Mouse (Mus musculus) left cerebral cortex, adult 18-20 months (tissue): ENCODE data around the gene Casp2. TPM values are rescaled to one million over a fixed set of nuclear protein-coding genes. Genes with fewer than 3 reads are reported as not detected.

Source experiments
- DNase-seq, 2 experiments: peaks; one replicate each; pipeline ENCODE4 v3.0.0; 2021 to 2022; ENCODE audit warnings: low spot score in 2 of 2, mixed read lengths in 1 of 2
- long read RNA-seq, 2 experiments: library from polyadenylated mRNA; stranded (forward); transcript quantifications; one replicate each; pipeline ENCODE4 v2.0.0; 2021
- total RNA-seq, 2 experiments: library from RNA; stranded (reverse); gene quantifications; 2 replicates each; pipeline ENCODE4 v1.2.3; 2021

Gene Casp2
- 10 to 100 TPM; 20.6 to 22.3 TPM for total RNA-seq
- long read RNA-seq, experiment 1, partial matches to known transcripts: 2 of 12 reads
- long read RNA-seq, experiment 1, other reads (novel, unspliced or antisense): 3 of 12 reads
- long read RNA-seq, experiment 2, partial matches to known transcripts: 0 of 3 reads
- long read RNA-seq, experiment 2, other reads (novel, unspliced or antisense): 1 of 3 reads

GRCm38 (mm10) chr6:42264626-42265312 lies at the start of gene Casp2:
Gene Casp2 (plus strand): TSS chr6:42264985.
- peak; percentile 99 for DNase-seq

DNA sequence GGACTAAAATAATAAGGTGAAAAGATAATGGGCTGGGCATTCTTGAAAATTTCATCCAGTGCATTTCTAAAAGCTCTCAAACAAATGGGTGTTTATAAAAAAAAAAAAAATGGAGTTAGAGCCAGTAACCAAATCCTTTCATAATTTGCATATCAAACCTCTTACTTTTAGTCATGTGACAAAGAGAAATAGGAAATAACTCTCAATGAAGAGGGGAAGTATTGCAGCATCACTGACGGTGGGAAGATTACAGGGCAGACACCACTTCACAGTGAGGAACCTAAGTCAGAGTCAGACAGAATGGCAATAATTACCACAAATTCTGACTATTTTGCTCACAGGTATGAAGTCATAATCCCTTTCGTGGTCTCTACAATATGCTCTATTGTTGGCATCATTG lies 49.8 kb upstream of the Casp2 start, which contains the start of gene Tas2r144:
Tas2r144 (plus strand) TSS at position 301 of the 400 bp plus-strand sequence.
- no peak for DNase-seq

GRCm38 (mm10) chr6:42222286-42222685 lies 42.5 kb upstream of the Casp2 start:
- no peak for DNase-seq

- DNase-seq: no peak
These were observed 39.7 kb upstream of the Casp2 start for GRCm38 (mm10) chr6:42225046-42225445.

DNA sequence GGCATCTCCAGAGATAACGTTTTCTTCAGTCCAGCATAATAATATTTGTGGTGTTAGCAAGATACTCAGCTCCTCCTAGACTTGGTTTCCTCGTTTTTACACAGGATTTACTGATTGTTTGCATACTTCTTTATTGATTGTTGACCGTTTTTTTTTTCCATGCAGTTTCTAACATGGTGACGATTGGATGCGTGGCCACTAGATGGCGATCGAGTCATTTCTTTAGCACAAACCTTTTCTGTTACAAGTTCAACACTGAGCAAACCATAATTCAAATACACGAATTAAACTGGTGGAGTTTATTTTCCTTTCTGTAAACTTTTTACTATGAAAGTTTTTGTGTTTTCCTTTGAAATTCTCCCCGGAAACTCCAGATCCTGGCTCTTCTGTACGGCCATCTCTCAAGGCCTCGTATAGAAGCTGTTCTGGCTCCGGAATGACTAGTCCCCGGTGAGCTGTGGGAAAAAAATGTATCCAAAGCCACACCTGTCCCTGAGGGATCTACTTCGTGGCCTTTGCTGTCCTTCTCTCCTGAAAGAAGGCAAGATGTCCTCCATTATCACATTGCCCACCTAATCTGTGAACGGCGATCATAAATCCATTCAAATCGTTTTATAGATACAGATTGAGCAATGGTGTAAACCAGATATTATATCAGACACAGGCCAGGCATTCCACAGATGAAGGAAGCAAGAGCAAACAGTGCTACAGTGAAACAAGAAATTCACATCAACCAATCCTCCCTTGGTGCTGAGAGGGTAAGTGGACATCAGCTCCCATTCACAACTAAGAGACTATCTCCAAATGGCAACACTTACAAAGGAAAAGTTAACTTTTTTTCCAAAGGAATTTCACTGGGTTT lies 37.3 kb upstream of the Casp2 start:
- peak; percentile 58 to 78 for DNase-seq

GRCm38 (mm10) chr6:42229610-42230009 lies 35.2 kb upstream of the Casp2 start:
- no peak for DNase-seq

- DNase-seq: peak; percentile 25 to 47
These were observed 33.6 kb upstream of the Casp2 start for GRCm38 (mm10) chr6:42231191-42231590.

DNA sequence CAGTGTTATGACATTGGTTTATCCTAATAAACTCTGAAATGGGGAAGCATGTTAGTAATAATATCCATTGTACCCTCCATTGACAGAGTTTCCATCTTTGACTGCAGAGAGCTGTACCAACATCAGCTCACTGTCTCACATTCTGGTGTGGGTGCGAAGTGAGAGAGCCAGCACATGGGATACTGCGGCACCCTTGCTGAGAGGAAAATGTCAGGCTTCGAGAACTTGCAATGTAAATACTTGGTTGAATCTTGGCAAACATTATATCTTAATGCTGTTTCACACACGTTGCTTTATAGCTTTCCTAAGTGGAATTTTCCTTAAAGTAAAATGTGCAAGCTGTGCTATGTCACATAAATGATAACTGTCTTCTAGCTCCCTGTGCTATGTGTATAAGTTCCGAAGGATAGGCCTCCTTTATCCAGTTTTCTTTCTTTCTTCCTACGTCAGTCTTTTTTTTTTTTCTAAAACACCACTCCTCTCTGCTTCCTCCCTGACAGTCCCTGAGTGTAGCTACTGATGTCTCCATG lies 27.4 kb upstream of the Casp2 start:
- peak; percentile 24 to 47 for DNase-seq

- no peak for DNase-seq
These were observed 23.3 kb upstream of the Casp2 start for GRCm38 (mm10) chr6:42241311-42242045.

DNA sequence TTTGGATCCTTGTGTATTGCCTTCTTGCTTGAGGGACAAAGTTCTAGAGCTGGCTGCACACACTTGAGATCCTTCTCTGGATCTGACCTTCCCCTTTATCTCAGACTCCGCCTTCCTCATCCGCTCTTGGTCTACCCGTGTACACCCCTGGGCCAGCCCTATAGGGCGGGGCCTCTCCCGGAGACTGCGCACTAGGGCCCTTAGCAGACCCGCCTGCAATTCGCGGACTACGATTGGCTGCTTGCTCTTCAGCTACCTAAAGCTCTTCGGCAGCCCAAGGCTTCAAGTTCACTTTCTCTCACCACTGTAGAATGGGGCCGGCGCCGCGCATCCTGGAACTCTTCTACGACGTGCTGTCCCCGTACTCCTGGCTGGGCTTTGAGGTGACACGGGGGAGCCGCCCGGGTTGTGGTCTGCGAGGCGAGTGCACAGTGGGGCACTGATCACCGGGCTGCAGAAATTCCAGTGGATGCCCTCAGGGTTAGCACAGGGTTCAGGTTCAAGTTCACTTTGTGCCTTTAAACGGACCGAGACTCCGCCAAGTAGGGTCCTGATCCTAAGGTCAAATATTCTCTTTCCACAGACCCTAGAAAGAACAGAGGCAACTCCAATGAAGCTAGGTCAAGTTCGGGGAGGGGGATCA lies 19.0 kb upstream of the Casp2 start, which contains the start of gene Gstk1:
Gstk1 (plus strand) TSS at position 225 of the 643 bp plus-strand sequence.
- peak; percentile 61 to 71 for DNase-seq

DNA sequence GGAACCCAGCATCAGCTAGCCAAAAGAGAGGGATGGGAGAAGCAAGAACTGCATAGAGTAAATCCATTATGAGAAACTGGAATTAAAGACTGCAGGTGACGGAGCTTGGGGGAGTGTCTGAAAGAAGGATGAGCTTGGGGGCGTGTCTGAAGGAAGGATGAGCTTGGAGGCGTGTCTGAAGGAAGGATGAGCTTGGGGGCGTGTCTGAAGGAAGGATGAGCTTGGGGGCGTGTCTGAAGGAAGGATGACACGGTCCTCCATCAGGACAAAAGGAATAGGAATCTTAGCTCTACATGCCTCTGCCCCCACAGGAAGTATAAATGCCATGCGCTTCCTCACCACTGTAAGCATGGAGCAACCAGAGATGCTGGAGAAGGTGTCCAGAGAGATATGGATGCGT lies 17.6 kb upstream of the Casp2 start:
- no peak for DNase-seq

GRCm38 (mm10) chr6:42247981-42248380 lies 16.8 kb upstream of the Casp2 start:
- no peak for DNase-seq

DNA sequence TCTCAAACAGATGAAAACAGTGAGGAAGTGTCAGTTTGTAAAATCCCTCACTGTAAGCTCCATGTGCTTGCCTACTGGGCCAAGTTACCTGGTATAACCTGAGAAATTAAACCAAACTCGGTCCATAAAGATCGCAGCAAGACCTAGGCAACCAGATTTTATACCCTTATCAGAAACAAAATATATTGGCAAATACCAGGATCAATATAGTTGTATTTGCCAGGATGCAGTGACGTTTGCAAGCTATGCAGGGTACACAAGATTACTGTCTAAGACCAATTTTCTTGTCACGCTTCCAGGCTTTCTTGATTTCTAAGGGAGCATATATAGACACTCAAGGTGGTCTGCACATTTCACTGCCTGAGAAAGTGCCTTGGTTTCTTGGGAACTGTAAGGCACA lies 13.0 kb upstream of the Casp2 start:
- DNase-seq: no peak

DNA sequence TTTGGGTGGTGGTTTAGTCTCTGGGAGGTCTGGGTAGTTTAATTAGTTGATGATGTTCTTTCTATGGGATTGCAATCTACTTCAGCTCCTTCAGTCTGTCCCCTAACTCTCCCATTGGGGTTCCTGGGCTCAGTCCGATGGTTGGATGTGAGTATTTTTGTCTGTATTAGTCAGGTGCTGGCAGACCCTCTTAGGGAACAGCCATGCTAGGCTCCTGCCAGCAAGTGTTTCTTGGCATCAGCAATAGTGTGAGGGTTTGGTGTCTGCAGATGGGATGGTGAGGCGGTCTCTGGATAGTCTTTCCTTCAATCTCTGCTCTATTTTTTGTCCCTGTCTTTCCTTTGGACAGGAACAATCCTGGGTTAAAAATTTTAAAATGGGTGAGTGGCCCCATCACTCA lies 11.7 kb upstream of the Casp2 start:
- DNase-seq: no peak

DNA sequence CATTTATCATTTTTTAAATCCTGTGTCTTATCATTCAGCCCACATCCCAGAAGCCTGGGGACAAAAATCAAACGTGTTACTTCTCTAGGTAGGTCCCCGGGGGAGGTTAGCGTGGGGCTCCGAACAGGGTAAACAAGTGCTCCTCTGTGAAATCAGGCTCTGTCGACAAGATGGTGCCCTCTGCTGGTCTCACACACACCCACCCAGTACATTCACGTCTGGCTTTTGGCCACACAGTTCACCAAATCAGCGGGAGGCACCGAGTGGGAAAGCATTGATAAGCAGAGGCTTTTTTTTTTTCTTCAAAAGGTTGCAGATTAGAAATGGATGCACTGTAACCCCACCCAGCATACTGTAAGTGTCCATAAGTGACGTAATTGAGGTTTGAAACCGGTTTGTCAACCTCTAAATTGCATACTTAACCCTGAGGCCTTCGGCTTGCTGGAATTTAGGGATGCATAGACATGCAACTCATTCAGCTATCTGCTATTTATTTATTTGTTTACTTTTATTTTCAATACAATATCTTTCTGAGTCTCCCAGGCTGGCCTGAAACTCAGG lies 7.4 kb upstream of the Casp2 start:
- peak; percentile 59 to 66 for DNase-seq

GRCm38 (mm10) chr6:42260430-42260829 lies 4.4 kb upstream of the Casp2 start:
- no peak for DNase-seq

DNA sequence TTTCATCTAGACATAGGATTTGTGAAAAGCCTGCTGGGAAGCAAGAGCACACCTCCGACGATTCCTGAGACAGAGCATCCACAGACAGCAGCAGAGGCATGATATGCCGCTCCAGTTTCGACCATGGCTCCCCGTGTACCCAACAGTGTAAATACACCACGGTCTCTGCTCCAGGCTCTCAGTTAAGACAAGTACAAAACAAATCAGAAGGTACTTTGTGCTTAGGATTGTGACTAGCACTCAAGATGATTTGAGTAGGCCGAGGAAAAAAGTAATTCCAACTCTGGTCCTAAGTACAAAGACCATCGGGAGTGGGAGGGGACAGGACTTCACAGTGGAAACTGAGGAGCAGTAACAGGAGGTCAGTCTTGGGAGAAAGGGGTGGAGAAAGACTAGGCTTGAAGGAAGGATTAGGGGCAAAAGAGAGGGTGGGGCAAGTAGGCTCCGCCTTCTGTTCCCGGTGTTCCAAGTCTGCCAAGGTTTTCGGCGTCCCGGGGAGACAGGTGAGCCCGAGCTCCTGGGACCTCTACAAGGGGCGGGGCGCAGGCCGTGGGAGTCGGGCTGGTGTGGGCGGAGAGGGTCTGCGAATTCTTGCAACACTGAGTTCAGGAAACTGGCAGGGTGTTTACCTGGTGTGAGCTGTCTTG lies 3.1 kb upstream of the Casp2 start, which contains the start of gene Tmem139:
Tmem139 (plus strand) TSS at position 447 of the 647 bp plus-strand sequence.
- no peak for DNase-seq

GRCm38 (mm10) chr6:42265391-42266330 lies 876 bp downstream of the Casp2 start:
- no peak for DNase-seq
